Mouse (Mus musculus) embryo, embryonic 10.5 days (tissue): ENCODE measurements at regions not wholly inside any gene's neighbourhood (a gene's known extent, or its start where the extent isn't known, plus 50 kb on each side); places are given as distances from the start of the nearest gene placed in this dataset.
A peak's percentile ranks its signal among the peaks of the same experiment; 100 is the strongest.

ENCODE experiments used
- DNase-seq: peaks from one replicate; pipeline ENCODE4 v3.0.0-alpha.2; 2015; ENCODE audit warnings: low spot score

- peak; percentile 37 for DNase-seq
Observed at GRCm38 (mm10) chrX:76680890-76681289, 78.2 kb upstream of the Cldn34d start.
